Mouse (Mus musculus) liver, embryonic 12.5 days (tissue): ENCODE results near the gene Sema7a. TPM values are rescaled to one million over a fixed set of nuclear protein-coding genes. Genes with fewer than 3 reads are reported as not detected.

Source experiments
- ATAC-seq: fragments of 200-750 bp; cut with Nextera tagmentation; 2 replicates; pipeline ENCODE4 v1.8.0; 2017; ENCODE audit warnings: moderate number of reproducible peaks, mild to moderate bottlenecking, moderate library complexity
- H3K27ac ChIP-seq: fragments of 300-500 bp; sonication (generic); 2 replicates; pipeline ENCODE4 v1.5.1; 2016; ENCODE audit warnings: mild to moderate bottlenecking
- H3K27me3 ChIP-seq: fragments of 300-500 bp; sonication (generic); replicated peaks from 2 replicates; pipeline ENCODE4 v1.6.1; 2016; ENCODE audit warnings: mild to moderate bottlenecking, moderate library complexity
- H3K36me3 ChIP-seq: fragments of 300-500 bp; sonication (generic); 2 replicates; pipeline ENCODE4 v1.6.1; 2016; ENCODE audit warnings: mild to moderate bottlenecking, moderate library complexity
- H3K4me1 ChIP-seq: fragments of 300-500 bp; sonication (generic); 2 replicates; pipeline ENCODE4 v1.6.1; 2016
- H3K4me2 ChIP-seq: fragments of 300-500 bp; sonication (generic); 2 replicates; pipeline ENCODE4 v1.6.1; 2016; ENCODE audit warnings: mild to moderate bottlenecking, moderate library complexity
- H3K4me3 ChIP-seq: fragments of 300-500 bp; sonication (generic); 2 replicates; pipeline ENCODE4 v1.5.1; 2016; ENCODE audit warnings: mild to moderate bottlenecking, moderate library complexity
- H3K9ac ChIP-seq: fragments of 300-500 bp; sonication (generic); 2 replicates; pipeline ENCODE4 v1.6.1; 2016; ENCODE audit warnings: mild to moderate bottlenecking, moderate library complexity
- H3K9me3 ChIP-seq: fragments of 300-500 bp; sonication (generic); replicated peaks from 2 replicates; pipeline ENCODE4 v1.6.1; 2016; ENCODE audit warnings: mild to moderate bottlenecking, moderate library complexity
- WGBS: fragments of 180-500 bp; shearing (Covaris S2); methylation state at CpG from one replicate; pipeline ENCODE4 v1.1.7; 2016; ENCODE audit not compliant: insufficient replicate concordance; 5-methylcytosine and 5-hydroxymethylcytosine counted together
- polyA plus RNA-seq: library from polyadenylated mRNA; unstranded; fragments of >200 nt; fragmentation: Nextera tagmentation; extraction: Ambion mirVana; gene quantifications from 2 replicates; pipeline ENCODE4 v1.2.1, GENCODE M21; 2016

Sema7a gene
- polyA plus RNA-seq, 1 experiment from 2014 or later: not detected

- Histone ChIP-seq H3K36me3 (no peaks in the 10 kb centered on the region), H3K27ac (no peak overlapping the region), H3K4me1 (peaks cover 4% of the 10 kb centered on the region; the same call in 1 of the 2 replicates), H3K9ac (no peak overlapping the region), H3K9me3 (no peaks in the 10 kb centered on the region), H3K4me3 (no peak overlapping the region), H3K4me2 (no peak overlapping the region), H3K27me3 (peaks cover 41% of the 10 kb centered on the region)
- no peak for ATAC-seq
- WGBS: 55% methylated on average over 6 of the region's 6 CpGs
Measured at GRCm38 (mm10) chr9:57955764-57956163, 15.9 kb downstream of the Sema7a start.

- Histone ChIP-seq H3K9ac (no peak overlapping the region), H3K9me3 (no peaks in the 10 kb centered on the region), H3K27me3 (peaks cover 36% of the 10 kb centered on the region), H3K4me1 (peaks cover 4% of the 10 kb centered on the region; the same call in 1 of the 2 replicates), H3K4me2 (no peak overlapping the region), H3K27ac (no peak overlapping the region), H3K4me3 (no peak overlapping the region), H3K36me3 (no peaks in the 10 kb centered on the region)
- WGBS: 58% methylated on average over 9 of the region's 9 CpGs
- no peak for ATAC-seq
Measured at GRCm38 (mm10) chr9:57956196-57956837, 16.4 kb downstream of the Sema7a start.

- Histone ChIP-seq H3K36me3 (no peaks in the 10 kb centered on the region), H3K27me3 (peaks cover 30% of the 10 kb centered on the region), H3K4me2 (no peak overlapping the region), H3K27ac (no peak overlapping the region), H3K9ac (no peak overlapping the region), H3K4me1 (peaks cover 4% of the 10 kb centered on the region; the same call in 1 of the 2 replicates), H3K4me3 (no peak overlapping the region), H3K9me3 (no peaks in the 10 kb centered on the region)
- ATAC-seq: no peak
- 38% methylated on average over 5 of the region's 5 CpGs for WGBS
Measured at GRCm38 (mm10) chr9:57956838-57957236, 16.9 kb downstream of the Sema7a start.

- peaks cover 4% of the 10 kb centered on the region; the same call in 1 of the 2 replicates for H3K4me1 ChIP-seq
- no peak overlapping the region for H3K27ac ChIP-seq
- H3K9me3 ChIP-seq: no peaks in the 10 kb centered on the region
- 35% methylated on average over 1 of the region's 1 CpGs for WGBS
- no peak overlapping the region for H3K4me2 ChIP-seq
- ATAC-seq: no peak
- H3K4me3 ChIP-seq: no peak overlapping the region
- H3K36me3 ChIP-seq: no peaks in the 10 kb centered on the region
- H3K27me3 ChIP-seq: peaks cover 16% of the 10 kb centered on the region
- H3K9ac ChIP-seq: no peak overlapping the region
Measured at GRCm38 (mm10) chr9:57958615-57959014, 18.7 kb downstream of the Sema7a start.

GRCm38 (mm10) chr9:57959399-57959798, 19.5 kb downstream of the Sema7a start:
- Histone ChIP-seq H3K9ac (no peak overlapping the region), H3K27me3 (peaks cover 9% of the 10 kb centered on the region; the same call in 1 of the 2 replicates), H3K4me1 (peaks cover 4% of the 10 kb centered on the region; the same call in 1 of the 2 replicates), H3K4me3 (no peak overlapping the region), H3K36me3 (no peaks in the 10 kb centered on the region), H3K9me3 (no peaks in the 10 kb centered on the region), H3K4me2 (no peak overlapping the region), H3K27ac (no peak overlapping the region)
- no peak for ATAC-seq
- 59% methylated on average over 10 of the region's 10 CpGs for WGBS

- Histone ChIP-seq H3K27me3 (peaks cover 6% of the 10 kb centered on the region; the same call in 1 of the 2 replicates), H3K4me2 (no peak overlapping the region), H3K27ac (no peak overlapping the region), H3K36me3 (no peaks in the 10 kb centered on the region), H3K9ac (no peak overlapping the region), H3K9me3 (no peaks in the 10 kb centered on the region), H3K4me3 (no peak overlapping the region), H3K4me1 (peaks cover 4% of the 10 kb centered on the region; the same call in 1 of the 2 replicates)
- WGBS: 72% methylated on average over 17 of the region's 17 CpGs
- no peak for ATAC-seq
Measured at GRCm38 (mm10) chr9:57959886-57960866, 20.3 kb downstream of the Sema7a start.

GRCm38 (mm10) chr9:57961226-57961625, 21.3 kb downstream of the Sema7a start:
- H3K9me3 ChIP-seq: no peaks in the 10 kb centered on the region
- no peaks in the 10 kb centered on the region for H3K36me3 ChIP-seq
- H3K9ac ChIP-seq: no peak overlapping the region
- no peak overlapping the region for H3K4me3 ChIP-seq
- no peak overlapping the region for H3K4me2 ChIP-seq
- 78% methylated on average over 15 of the region's 15 CpGs for WGBS
- no peak overlapping the region for H3K27ac ChIP-seq
- peaks cover 4% of the 10 kb centered on the region; the same call in 1 of the 2 replicates for H3K4me1 ChIP-seq
- H3K27me3 ChIP-seq: peaks cover 6% of the 10 kb centered on the region; the same call in 1 of the 2 replicates
- no peak for ATAC-seq

GRCm38 (mm10) chr9:57961863-57962778, 22.2 kb downstream of the Sema7a start:
- peaks cover 2% of the 10 kb centered on the region; the same call in 1 of the 2 replicates for H3K27me3 ChIP-seq
- ATAC-seq: no peak
- no peak overlapping the region for H3K4me2 ChIP-seq
- no peak overlapping the region for H3K4me3 ChIP-seq
- peaks cover 4% of the 10 kb centered on the region; the same call in 1 of the 2 replicates for H3K4me1 ChIP-seq
- no peaks in the 10 kb centered on the region for H3K36me3 ChIP-seq
- 61% methylated on average over 17 of the region's 17 CpGs for WGBS
- no peak overlapping the region for H3K27ac ChIP-seq
- H3K9ac ChIP-seq: no peak overlapping the region
- H3K9me3 ChIP-seq: no peaks in the 10 kb centered on the region

GRCm38 (mm10) chr9:57963249-57963997, 23.5 kb downstream of the Sema7a start:
- H3K27ac ChIP-seq: no peak overlapping the region
- 63% methylated on average over 4 of the region's 4 CpGs for WGBS
- no peak for ATAC-seq

GRCm38 (mm10) chr9:57963998-57964395, 24.1 kb downstream of the Sema7a start:
- no peaks in the 10 kb centered on the region for H3K9me3 ChIP-seq

More at GRCm38 (mm10) chr9:57963249-57963997, 23.5 kb downstream of the Sema7a start:
- H3K9ac ChIP-seq: no peak overlapping the region
- H3K36me3 ChIP-seq: no peaks in the 10 kb centered on the region
- no peak overlapping the region for H3K4me3 ChIP-seq
- no peaks in the 10 kb centered on the region for H3K9me3 ChIP-seq
- H3K4me1 ChIP-seq: peaks cover 5% of the 10 kb centered on the region; the same call in 1 of the 2 replicates
- H3K27me3 ChIP-seq: no peaks in the 10 kb centered on the region; the same call in 1 of the 2 replicates
- no peak overlapping the region for H3K4me2 ChIP-seq

More at GRCm38 (mm10) chr9:57963998-57964395, 24.1 kb downstream of the Sema7a start:
- no peak overlapping the region for H3K4me2 ChIP-seq
- no peak for ATAC-seq
- H3K27me3 ChIP-seq: no peaks in the 10 kb centered on the region; the same call in 1 of the 2 replicates
- H3K27ac ChIP-seq: no peak overlapping the region
- H3K4me1 ChIP-seq: peaks cover 9% of the 10 kb centered on the region; the same call in 1 of the 2 replicates
- 51% methylated on average over 5 of the region's 5 CpGs for WGBS
- H3K9ac ChIP-seq: no peak overlapping the region
- H3K4me3 ChIP-seq: no peak overlapping the region
- H3K36me3 ChIP-seq: no peaks in the 10 kb centered on the region
